Comparison of ENCODE assay signal across 23 mouse cellular contexts in the genomic region with DNA sequence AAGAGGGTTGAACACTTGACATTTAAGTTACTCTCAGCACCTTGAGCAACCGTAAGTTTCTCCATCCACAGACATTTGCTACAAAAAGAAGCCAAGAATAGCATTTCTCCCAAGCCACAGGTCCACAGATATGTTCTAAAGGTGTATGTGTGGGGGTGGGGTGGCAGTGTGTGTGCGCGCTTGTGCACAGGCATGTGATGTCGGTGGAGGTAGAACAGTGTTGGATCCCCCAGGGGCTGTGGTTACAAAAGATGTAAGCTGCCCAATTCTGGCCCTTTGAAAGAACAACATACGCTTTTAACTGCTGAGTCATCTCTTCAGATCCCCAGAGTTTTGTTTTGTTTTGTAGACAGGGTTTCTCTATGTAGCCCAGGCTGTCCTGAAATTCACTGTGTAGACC. TPM values are rescaled to one million over a fixed set of nuclear protein-coding genes. Genes with fewer than 3 reads are reported as not detected.
"Had no signal": no experiment of that assay in that cellular context is flagged by ENCODE, and none has a peak within 500 bp of the region (broad histone marks: within the 10 kb centered on the region; RNA-seq: fewer than 3 reads in every experiment).

No protein-coding gene starts in this region.

- H3K36me3 ChIP-seq: midbrain, embryonic 10.5 days; midbrain, embryonic 12.5 days; neural tube, embryonic 13.5 days; neural tube, embryonic 15.5 days; stomach, embryonic 15.5 days had no signal

- H3K4me2 ChIP-seq: lung, embryonic 14.5 days; midbrain, embryonic 12.5 days; neural tube, embryonic 13.5 days; neural tube, embryonic 15.5 days; stomach, embryonic 15.5 days had no signal

- H3K4me3 ChIP-seq: midbrain, embryonic 10.5 days; midbrain, embryonic 12.5 days; myocyte; neural tube, embryonic 13.5 days; neural tube, embryonic 15.5 days; stomach, embryonic 15.5 days had no signal

- DNase-seq: lung, adult 18-20 months; lung, embryonic 14.5 days; lung, postnatal 10 days; lung, postnatal 4 days; midbrain, embryonic 14.5 days; retina, postnatal 1 day; right cerebral cortex, adult 18-20 months; right cerebral cortex, postnatal 25 days; right cerebral cortex, postnatal 4 days; spleen, adult 18-20 months; thymus, adult 2 months; thymus, postnatal 25 days; thymus, postnatal 4 days had no signal

- H3K9me3 ChIP-seq: midbrain, embryonic 10.5 days; midbrain, embryonic 12.5 days; neural tube, embryonic 13.5 days; neural tube, embryonic 15.5 days; stomach, embryonic 15.5 days had no signal

- H3K27ac ChIP-seq: midbrain, embryonic 10.5 days; midbrain, embryonic 12.5 days; neural tube, embryonic 13.5 days; neural tube, embryonic 15.5 days; stomach, embryonic 15.5 days; stomach, postnatal 0 days had no signal

- H3K9ac ChIP-seq: lung, embryonic 14.5 days; midbrain, embryonic 12.5 days; neural tube, embryonic 13.5 days; neural tube, embryonic 15.5 days; stomach, embryonic 15.5 days had no signal

- H3K4me1 ChIP-seq: midbrain, embryonic 12.5 days; neural tube, embryonic 13.5 days; neural tube, embryonic 15.5 days; stomach, embryonic 15.5 days had no signal

- ATAC-seq: midbrain, embryonic 16.5 days had no signal

- H3K27me3 ChIP-seq: midbrain, embryonic 12.5 days; neural tube, embryonic 13.5 days; neural tube, embryonic 15.5 days; stomach, embryonic 15.5 days had no signal

RNA-seq across cellular contexts. Expression of a gene that starts 30.0 kb away (rescaled TPM):
- total RNA-seq: megakaryocyte-erythroid progenitor cell, adult 5-6 weeks had no signal
- polyA plus RNA-seq: lung, embryonic 14.5 days; midbrain, embryonic 10.5 days; midbrain, embryonic 12.5 days; midbrain, embryonic 14.5 days; midbrain, embryonic 16.5 days; myocyte; neural tube, embryonic 11.5 days had no signal
